Mouse (Mus musculus): Measurements from ENCODE around the gene Zfp385b. TPM values are rescaled to one million over a fixed set of nuclear protein-coding genes. Genes with fewer than 3 reads are reported as not detected.

Zfp385b gene
- polyA plus RNA-seq, 1 experiment, result 0.28 TPM

DNA sequence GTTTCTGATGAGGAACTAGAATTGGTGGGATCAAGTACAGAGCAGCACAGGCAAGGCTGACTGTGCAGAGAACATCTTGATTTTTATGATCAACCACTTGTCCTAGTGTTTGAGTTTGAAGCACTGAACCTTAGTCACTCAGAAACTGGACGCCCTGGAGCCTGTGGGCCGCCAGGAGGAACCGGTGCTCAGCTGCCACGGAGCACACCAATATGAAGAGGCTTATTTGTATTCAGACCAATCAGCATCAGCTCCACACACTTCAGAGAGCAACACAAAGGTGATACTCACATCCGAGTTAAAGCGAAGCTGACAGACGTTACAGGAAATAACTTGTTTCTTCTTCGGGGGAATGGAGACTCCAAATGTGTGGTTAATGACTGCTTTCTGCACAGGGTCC is 343.0 kb downstream of the Zfp385b start:
- Histone ChIP-seq H3ac (ENCODE audit: control insufficient read depth, insufficient read length) (no peak overlapping the region), H3K79me2 (ENCODE audit: control insufficient read depth, insufficient read depth) (no peaks in the 10 kb centered on the region), H3K4me2 (ENCODE audit: low read depth) (no peak overlapping the region), H3K36me3 (ENCODE audit: control insufficient read depth, insufficient read depth) (no peaks in the 10 kb centered on the region), H3K27me3 (ENCODE audit: control insufficient read depth, insufficient read depth, insufficient read length) (peaks cover 5% of the 10 kb centered on the region), H3K4me3 (no peak overlapping the region)
- TF ChIP-seq TCF12 (IDR thresholded peaks at IDR 0.05; ENCODE audit: insufficient read depth, poor library complexity, severe bottlenecking), result no peak
- TF ChIP-seq POLR2AphosphoS2 (IDR thresholded peaks at IDR 0.05; ENCODE audit: insufficient read length, low read depth), result no peak
- TF ChIP-seq SRF (IDR thresholded peaks at IDR 0.05; ENCODE audit: control insufficient read depth, insufficient read length, low read depth), result no peak
- no peak for TF ChIP-seq TCF3 (IDR thresholded peaks at IDR 0.05; ENCODE audit: insufficient read length, low read depth)
- TF ChIP-seq REST (IDR thresholded peaks at IDR 0.05; ENCODE audit: insufficient read depth, insufficient read length), result no peak
- no peak for TF ChIP-seq MAX (IDR thresholded peaks at IDR 0.05; ENCODE audit: low read depth)
- no peak for TF ChIP-seq E2F4 (IDR thresholded peaks at IDR 0.05; ENCODE audit: insufficient read depth)
- no peak for TF ChIP-seq MYOD1 (IDR thresholded peaks at IDR 0.05; ENCODE audit: control insufficient read depth in 1 of 3, insufficient read length in 2 of 3, low read depth in 2 of 3)
- TF ChIP-seq POLR2A (IDR thresholded peaks at IDR 0.05; ENCODE audit: insufficient read length, low read depth), result no peak
- no peak for TF ChIP-seq CEBPB (IDR thresholded peaks at IDR 0.05; ENCODE audit: insufficient read depth, poor library complexity, severe bottlenecking)

DNA sequence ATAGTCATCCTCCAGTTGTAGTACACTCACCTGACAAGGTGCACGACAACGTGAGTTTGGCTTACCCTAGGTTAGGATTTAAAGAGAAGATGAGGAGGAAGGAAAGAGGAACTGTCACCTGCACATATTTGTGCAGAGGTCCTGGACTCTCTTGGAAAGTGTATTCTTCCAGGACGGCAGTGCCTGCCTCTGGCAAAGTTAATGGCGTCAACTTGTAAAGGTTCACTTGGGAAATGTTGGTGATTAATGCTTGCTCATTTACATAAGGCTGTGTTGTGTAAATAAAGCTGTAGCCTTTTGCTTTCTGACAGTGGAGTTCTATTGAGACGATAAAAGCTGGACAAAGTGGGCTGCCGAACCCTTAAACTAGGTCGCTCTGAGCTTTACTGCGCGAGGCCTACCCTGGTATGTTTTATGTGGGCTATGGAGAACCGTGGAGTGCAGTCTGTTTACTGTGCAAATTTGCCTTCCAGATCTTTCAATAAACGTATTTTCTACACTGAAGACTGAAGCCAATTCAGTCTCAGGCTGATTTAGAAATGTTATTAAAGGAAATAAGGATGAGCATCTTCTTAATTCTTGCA is 347.1 kb downstream of the Zfp385b start:
- TF ChIP-seq USF1 (IDR thresholded peaks at IDR 0.05; ENCODE audit: low read depth) (no peak), TCF12 (IDR thresholded peaks at IDR 0.05; ENCODE audit: insufficient read depth, poor library complexity, severe bottlenecking) (no peak), POLR2AphosphoS2 (IDR thresholded peaks at IDR 0.05; ENCODE audit: insufficient read length, low read depth) (no peak), REST (IDR thresholded peaks at IDR 0.05; ENCODE audit: insufficient read depth, insufficient read length) (no peak), MAX (IDR thresholded peaks at IDR 0.05; ENCODE audit: low read depth) (no peak), SRF (IDR thresholded peaks at IDR 0.05; ENCODE audit: control insufficient read depth, insufficient read length, low read depth) (no peak), MYOD1 (IDR thresholded peaks at IDR 0.05; ENCODE audit: control insufficient read depth in 1 of 3, insufficient read length in 2 of 3, low read depth in 2 of 3) (no peak), TCF3 (IDR thresholded peaks at IDR 0.05; ENCODE audit: insufficient read length, low read depth) (no peak), POLR2A (IDR thresholded peaks at IDR 0.05; ENCODE audit: insufficient read length, low read depth) (no peak)
- no peak overlapping the region for H3ac ChIP-seq (ENCODE audit: control insufficient read depth, insufficient read length)
- no peaks in the 10 kb centered on the region for H3K79me2 ChIP-seq (ENCODE audit: control insufficient read depth, insufficient read depth)

DNA sequence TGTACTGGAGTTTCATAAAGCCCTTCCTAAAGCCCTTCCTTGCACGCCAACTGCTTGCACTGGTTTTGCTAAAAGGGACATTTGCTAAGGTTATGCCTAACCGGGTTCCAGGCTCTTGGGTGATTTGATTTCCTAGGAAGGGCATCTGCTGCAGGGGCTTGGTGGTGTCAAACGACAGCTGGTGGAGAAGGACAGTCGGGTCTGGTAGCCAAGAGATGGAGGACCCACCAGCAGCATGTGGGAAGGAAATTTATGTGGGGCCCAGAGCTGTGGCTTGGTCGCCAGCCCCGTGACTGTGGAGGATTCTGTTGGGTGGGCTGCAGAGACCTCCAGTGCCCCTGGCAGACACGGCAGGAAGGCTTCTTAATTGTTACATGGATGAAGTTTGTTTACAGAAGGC is 348.7 kb downstream of the Zfp385b start:
- H3K36me3 ChIP-seq (ENCODE audit: control insufficient read depth, insufficient read depth), result no peaks in the 10 kb centered on the region
- no peak overlapping the region for H3K4me2 ChIP-seq (ENCODE audit: low read depth)
- H3K79me2 ChIP-seq (ENCODE audit: control insufficient read depth, insufficient read depth), result no peaks in the 10 kb centered on the region
- no peak overlapping the region for H3K4me3 ChIP-seq
- TF ChIP-seq CEBPB (IDR thresholded peaks at IDR 0.05; ENCODE audit: insufficient read depth, poor library complexity, severe bottlenecking) (no peak), MYOG (IDR thresholded peaks at IDR 0.05; ENCODE audit: control insufficient read depth in 1 of 3, insufficient read depth in 1 of 3, insufficient read length in 2 of 3, low read depth in 2 of 3) (peak in 1 of 3 experiments; percentile 2)
- H3ac ChIP-seq (ENCODE audit: control insufficient read depth, insufficient read length), result no peak overlapping the region
- H3K27me3 ChIP-seq (ENCODE audit: control insufficient read depth, insufficient read depth, insufficient read length), result no peaks in the 10 kb centered on the region

More for the DNA sequence above, 347.1 kb downstream of the Zfp385b start:
- H3K27me3 ChIP-seq (ENCODE audit: control insufficient read depth, insufficient read depth, insufficient read length), result no peaks in the 10 kb centered on the region
- H3K36me3 ChIP-seq (ENCODE audit: control insufficient read depth, insufficient read depth), result no peaks in the 10 kb centered on the region
- no peak overlapping the region for H3K4me3 ChIP-seq
- no peak overlapping the region for H3K4me2 ChIP-seq (ENCODE audit: low read depth)

DNA sequence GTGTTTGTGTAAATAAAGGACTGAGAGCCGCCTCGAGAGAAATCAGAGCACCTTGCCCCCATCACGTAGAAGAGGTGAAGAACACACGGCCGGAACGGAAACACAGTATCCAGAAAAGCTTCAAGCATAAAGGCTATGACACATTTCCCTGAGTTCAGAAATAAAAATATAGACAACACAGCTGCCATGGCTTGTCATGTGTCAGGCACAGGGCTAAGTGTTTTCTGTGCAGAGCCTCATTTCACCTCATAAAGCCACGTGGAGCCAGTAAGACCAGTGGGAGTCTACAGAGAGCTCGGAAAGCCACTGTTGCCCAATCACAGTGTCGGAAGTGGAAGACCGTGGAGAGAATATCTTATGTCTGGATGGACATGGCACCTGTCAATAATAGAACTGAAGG is 358.0 kb downstream of the Zfp385b start:
- TF ChIP-seq MYOD1 (IDR thresholded peaks at IDR 0.05; ENCODE audit: control insufficient read depth in 1 of 3, insufficient read length in 2 of 3, low read depth in 2 of 3), result peak in 2 of 3 experiments; percentile 50 to 55
- TF ChIP-seq CEBPB (IDR thresholded peaks at IDR 0.05; ENCODE audit: insufficient read depth, poor library complexity, severe bottlenecking), result no peak

DNA sequence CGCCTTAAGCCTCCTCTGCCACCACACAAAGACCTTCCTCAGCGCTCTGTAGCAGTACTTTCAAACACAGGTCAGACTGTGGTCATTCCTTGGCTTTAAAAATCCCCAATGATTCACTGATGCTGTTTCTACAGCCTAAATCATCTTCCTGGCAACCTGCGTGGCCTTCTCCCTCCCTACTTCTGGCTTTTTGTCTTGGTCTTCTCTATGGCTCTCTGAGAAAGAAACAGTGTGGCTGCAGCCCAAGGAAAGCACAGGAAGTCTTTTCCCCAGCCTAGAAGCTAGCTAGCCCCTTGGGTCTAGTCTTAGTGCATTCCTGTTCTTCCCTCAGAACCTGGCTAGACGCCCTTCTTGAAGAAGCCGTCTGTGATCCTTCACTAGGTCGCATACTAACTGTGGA is 359.4 kb downstream of the Zfp385b start:
- no peak overlapping the region for H3K4me2 ChIP-seq (ENCODE audit: low read depth)
- H3ac ChIP-seq (ENCODE audit: control insufficient read depth, insufficient read length), result no peak overlapping the region
- no peak overlapping the region for H3K4me3 ChIP-seq
- TF ChIP-seq REST (IDR thresholded peaks at IDR 0.05; ENCODE audit: insufficient read depth, insufficient read length) (no peak), TCF12 (IDR thresholded peaks at IDR 0.05; ENCODE audit: insufficient read depth, poor library complexity, severe bottlenecking) (no peak), POLR2AphosphoS2 (IDR thresholded peaks at IDR 0.05; ENCODE audit: insufficient read length, low read depth) (no peak), CEBPB (IDR thresholded peaks at IDR 0.05; ENCODE audit: insufficient read depth, poor library complexity, severe bottlenecking) (no peak), MAX (IDR thresholded peaks at IDR 0.05; ENCODE audit: low read depth) (no peak), SRF (IDR thresholded peaks at IDR 0.05; ENCODE audit: control insufficient read depth, insufficient read length, low read depth) (no peak), TCF3 (IDR thresholded peaks at IDR 0.05; ENCODE audit: insufficient read length, low read depth) (no peak), MYOG (IDR thresholded peaks at IDR 0.05; ENCODE audit: control insufficient read depth in 1 of 3, insufficient read depth in 1 of 3, insufficient read length in 2 of 3, low read depth in 2 of 3) (no peak), MYOD1 (IDR thresholded peaks at IDR 0.05; ENCODE audit: control insufficient read depth in 1 of 3, insufficient read length in 2 of 3, low read depth in 2 of 3) (no peak), USF1 (IDR thresholded peaks at IDR 0.05; ENCODE audit: low read depth) (no peak), E2F4 (IDR thresholded peaks at IDR 0.05; ENCODE audit: insufficient read depth) (no peak), POLR2A (IDR thresholded peaks at IDR 0.05; ENCODE audit: insufficient read length, low read depth) (no peak)
- H3K79me2 ChIP-seq (ENCODE audit: control insufficient read depth, insufficient read depth), result no peaks in the 10 kb centered on the region
- no peaks in the 10 kb centered on the region for H3K36me3 ChIP-seq (ENCODE audit: control insufficient read depth, insufficient read depth)
- peaks cover 8% of the 10 kb centered on the region for H3K27me3 ChIP-seq (ENCODE audit: control insufficient read depth, insufficient read depth, insufficient read length)

More for the DNA sequence above, 358.0 kb downstream of the Zfp385b start:
- Histone ChIP-seq H3K4me3 (no peak overlapping the region), H3K4me2 (ENCODE audit: low read depth) (no peak overlapping the region), H3K79me2 (ENCODE audit: control insufficient read depth, insufficient read depth) (no peaks in the 10 kb centered on the region), H3ac (ENCODE audit: control insufficient read depth, insufficient read length) (no peak overlapping the region), H3K36me3 (ENCODE audit: control insufficient read depth, insufficient read depth) (no peaks in the 10 kb centered on the region), H3K27me3 (ENCODE audit: control insufficient read depth, insufficient read depth, insufficient read length) (peaks cover 8% of the 10 kb centered on the region)
